Mouse (Mus musculus) brain, embryonic 14.5 days (tissue): ENCODE results near the gene Ppia.

Experiments
- CTCF ChIP-seq: fragments of 200-500 bp; IDR thresholded peaks from 2 replicates; pipeline ENCODE4 v1.5.1; 2012; ENCODE audit warnings: inconsistent platforms, mild to moderate bottlenecking, moderate library complexity, borderline replicate concordance; ENCODE audit not compliant: insufficient read depth, insufficient read length; ENCODE audit errors: extremely low read depth
- POLR2A ChIP-seq: fragments of 200-500 bp; IDR thresholded peaks from 2 replicates; pipeline ENCODE4 v1.6.1; 2012; ENCODE audit warnings: mild to moderate bottlenecking, inconsistent platforms, borderline replicate concordance; ENCODE audit not compliant: poor library complexity, insufficient read depth, insufficient read length, severe bottlenecking; ENCODE audit errors: extremely low read depth

GRCm38 (mm10) chr11:6440171-6440570, 24.9 kb downstream of the Ppia start:
- TF ChIP-seq CTCF (no peak), POLR2A (no peak)
